Mouse (Mus musculus): Measurements from ENCODE around the gene Cct8.

DNA sequence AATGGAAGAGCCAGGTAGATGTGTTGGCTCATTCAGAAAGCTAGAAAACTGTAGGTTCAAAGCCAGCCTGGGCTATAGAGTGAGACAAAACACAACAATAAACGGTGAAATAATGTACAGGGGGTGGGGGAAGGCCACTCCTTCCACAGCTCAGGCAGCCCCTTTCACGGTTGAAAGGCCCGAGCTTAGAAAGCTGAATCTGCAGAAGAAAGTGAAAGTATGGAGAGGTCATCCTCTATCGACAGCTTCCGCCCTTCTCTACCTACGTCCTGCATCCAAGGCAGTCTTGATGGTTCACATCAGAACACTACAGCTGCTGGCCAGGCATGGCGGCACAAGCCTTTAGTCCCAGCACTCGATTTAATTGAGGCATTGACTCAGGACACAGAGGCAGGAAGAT lies 57.0 kb downstream of the Cct8 start:
- TF ChIP-seq CTCF (IDR thresholded peaks at IDR 0.05; ENCODE audit: extremely low read depth, insufficient read length, insufficient replicate concordance, low read depth, low read length) (no peak), POLR2A (IDR thresholded peaks at IDR 0.05; ENCODE audit: low read depth, low read length) (no peak)
